Mouse (Mus musculus): ENCODE data around the gene Asna1. TPM values are rescaled to one million over a fixed set of nuclear protein-coding genes. Genes with fewer than 3 reads are reported as not detected.
A peak's percentile ranks its signal among the peaks of the same experiment; 100 is the strongest.

Gene Asna1
- polyA plus RNA-seq, 1 experiment from 2014 or later = 131 TPM

- ATAC-seq (ENCODE audit: insufficient number of reproducible peaks, low FRiP score, low TSS enrichment, low read depth) (peak; percentile 50), DNase-seq (ENCODE audit: low spot score) (peak; percentile 62)
- Histone ChIP-seq H3K4me2 (ENCODE audit: low read depth, severe bottlenecking) (peak overlapping the region; percentile 55), H3K27me3 (ENCODE audit: control insufficient read depth, insufficient read depth, low read length) (peaks cover 11% of the 10 kb centered on the region), H3K4me1 (ENCODE audit: control insufficient read depth, insufficient read depth, low read length) (peaks cover 10% of the 10 kb centered on the region), H3K4me3 (ENCODE audit: low read depth, low read length) (peak overlapping the region; percentile 32), H3K36me3 (ENCODE audit: control insufficient read depth, insufficient read depth, low read length) (no peaks in the 10 kb centered on the region), H3K27ac (replicated peaks; ENCODE audit: low read depth, low read length) (no peak overlapping the region), H3K9me3 (ENCODE audit: control insufficient read depth, low read length) (no peaks in the 10 kb centered on the region), H3K9ac (ENCODE audit: low read length) (peak overlapping the region; percentile 53)
- WGBS = 2% methylated on average over 15 of the region's 15 CpGs
These were observed 34.2 kb downstream of the Asna1 start for GRCm38 (mm10) chr8:84990836-84991235.

- peak within 1 kb of the TSS; percentile 61 for H3K9ac ChIP-seq (ENCODE audit: low read length)
- under 1% methylated on average over 26 of the region's 28 CpGs for WGBS
- DNase-seq (ENCODE audit: low spot score) (peak; percentile 98), ATAC-seq (ENCODE audit: insufficient number of reproducible peaks, low FRiP score, low TSS enrichment, low read depth) (peak; percentile 91)
- no peaks in the 10 kb centered on the region for H3K9me3 ChIP-seq (ENCODE audit: control insufficient read depth, low read length)
- H3K4me2 ChIP-seq (ENCODE audit: low read depth, severe bottlenecking) = peak within 1 kb of the TSS; percentile 55
- no peaks in the 10 kb centered on the region for H3K36me3 ChIP-seq (ENCODE audit: control insufficient read depth, insufficient read depth, low read length)
- H3K27me3 ChIP-seq (ENCODE audit: control insufficient read depth, insufficient read depth, low read length) = peaks cover 7% of the 10 kb centered on the region
- peaks cover 13% of the 10 kb centered on the region for H3K4me1 ChIP-seq (ENCODE audit: control insufficient read depth, insufficient read depth, low read length)
- H3K4me3 ChIP-seq (ENCODE audit: low read depth, low read length) = peak within 1 kb of the TSS; percentile 32
- H3K27ac ChIP-seq (replicated peaks; ENCODE audit: low read depth, low read length) = 0 out of 2 replicates have a peak within 1 kb of the TSS, but pooled peaks have one; percentile 23
These were observed 34.7 kb downstream of the Asna1 start, which contains the start of gene Hook2 for GRCm38 (mm10) chr8:84990349-84990748. Hook2 (plus strand) TSS chr8:84990603.

GRCm38 (mm10) chr8:84989810-84990209 lies 35.3 kb downstream of the Asna1 start:
- Histone ChIP-seq H3K36me3 (ENCODE audit: control insufficient read depth, insufficient read depth, low read length) (no peaks in the 10 kb centered on the region), H3K4me2 (ENCODE audit: low read depth, severe bottlenecking) (peak overlapping the region; percentile 55), H3K27ac (replicated peaks; ENCODE audit: low read depth, low read length) (0 out of 2 replicates have a peak overlapping the region, but pooled peaks have one; percentile 23), H3K27me3 (ENCODE audit: control insufficient read depth, insufficient read depth, low read length) (peaks cover 2% of the 10 kb centered on the region; the same call in 1 of the 2 replicates), H3K4me3 (ENCODE audit: low read depth, low read length) (peak overlapping the region; percentile 32), H3K9ac (ENCODE audit: low read length) (peak overlapping the region; percentile 61), H3K9me3 (ENCODE audit: control insufficient read depth, low read length) (no peaks in the 10 kb centered on the region), H3K4me1 (ENCODE audit: control insufficient read depth, insufficient read depth, low read length) (peaks cover 16% of the 10 kb centered on the region)
- DNase-seq (ENCODE audit: low spot score) (peak; percentile 95), ATAC-seq (ENCODE audit: insufficient number of reproducible peaks, low FRiP score, low TSS enrichment, low read depth) (peak; percentile 29)
- under 1% methylated on average over 15 of the region's 15 CpGs for WGBS

- DNase-seq (ENCODE audit: low spot score) (peak; percentile 55), ATAC-seq (ENCODE audit: insufficient number of reproducible peaks, low FRiP score, low TSS enrichment, low read depth) (no peak)
- no peak overlapping the region for H3K9ac ChIP-seq (ENCODE audit: low read length)
- no peaks in the 10 kb centered on the region for H3K9me3 ChIP-seq (ENCODE audit: control insufficient read depth, low read length)
- H3K4me2 ChIP-seq (ENCODE audit: low read depth, severe bottlenecking) = peak overlapping the region; percentile 25
- 9% methylated on average over 15 of the region's 15 CpGs for WGBS
- no peaks in the 10 kb centered on the region for H3K27me3 ChIP-seq (ENCODE audit: control insufficient read depth, insufficient read depth, low read length)
- H3K4me3 ChIP-seq (ENCODE audit: low read depth, low read length) = no peak overlapping the region
- no peak overlapping the region for H3K27ac ChIP-seq (replicated peaks; ENCODE audit: low read depth, low read length)
- H3K36me3 ChIP-seq (ENCODE audit: control insufficient read depth, insufficient read depth, low read length) = no peaks in the 10 kb centered on the region
- H3K4me1 ChIP-seq (ENCODE audit: control insufficient read depth, insufficient read depth, low read length) = peaks cover 21% of the 10 kb centered on the region
These were observed 35.8 kb downstream of the Asna1 start for GRCm38 (mm10) chr8:84989311-84989731.

GRCm38 (mm10) chr8:84987903-84988302 lies 37.2 kb downstream of the Asna1 start:
- 61% methylated on average over 2 of the region's 2 CpGs for WGBS
- Histone ChIP-seq H3K4me1 (ENCODE audit: control insufficient read depth, insufficient read depth, low read length) (peaks cover 25% of the 10 kb centered on the region), H3K9ac (ENCODE audit: low read length) (no peak overlapping the region), H3K27me3 (ENCODE audit: control insufficient read depth, insufficient read depth, low read length) (no peaks in the 10 kb centered on the region), H3K27ac (replicated peaks; ENCODE audit: low read depth, low read length) (no peak overlapping the region), H3K4me2 (ENCODE audit: low read depth, severe bottlenecking) (no peak overlapping the region), H3K36me3 (ENCODE audit: control insufficient read depth, insufficient read depth, low read length) (no peaks in the 10 kb centered on the region), H3K9me3 (ENCODE audit: control insufficient read depth, low read length) (no peaks in the 10 kb centered on the region), H3K4me3 (ENCODE audit: low read depth, low read length) (no peak overlapping the region)
- no peak for DNase-seq (ENCODE audit: low spot score)
- ATAC-seq (ENCODE audit: insufficient number of reproducible peaks, low FRiP score, low TSS enrichment, low read depth) = no peak

GRCm38 (mm10) chr8:84987388-84987787 lies 37.7 kb downstream of the Asna1 start:
- no peaks in the 10 kb centered on the region for H3K36me3 ChIP-seq (ENCODE audit: control insufficient read depth, insufficient read depth, low read length)
- H3K9ac ChIP-seq (ENCODE audit: low read length) = no peak overlapping the region
- no peak for DNase-seq (ENCODE audit: low spot score)
- no peak overlapping the region for H3K4me3 ChIP-seq (ENCODE audit: low read depth, low read length)
- no peak overlapping the region for H3K4me2 ChIP-seq (ENCODE audit: low read depth, severe bottlenecking)
- H3K4me1 ChIP-seq (ENCODE audit: control insufficient read depth, insufficient read depth, low read length) = peaks cover 25% of the 10 kb centered on the region
- no peaks in the 10 kb centered on the region for H3K27me3 ChIP-seq (ENCODE audit: control insufficient read depth, insufficient read depth, low read length)
- no peak for ATAC-seq (ENCODE audit: insufficient number of reproducible peaks, low FRiP score, low TSS enrichment, low read depth)
- no peak overlapping the region for H3K27ac ChIP-seq (replicated peaks; ENCODE audit: low read depth, low read length)
- WGBS = 77% methylated on average over 5 of the region's 5 CpGs
- H3K9me3 ChIP-seq (ENCODE audit: control insufficient read depth, low read length) = no peaks in the 10 kb centered on the region

GRCm38 (mm10) chr8:84986379-84986945 lies 38.6 kb downstream of the Asna1 start:
- ATAC-seq (ENCODE audit: insufficient number of reproducible peaks, low FRiP score, low TSS enrichment, low read depth) = no peak
- 37% methylated on average over 8 of the region's 8 CpGs for WGBS
- no peak overlapping the region for H3K27ac ChIP-seq (replicated peaks; ENCODE audit: low read depth, low read length)
- H3K9me3 ChIP-seq (ENCODE audit: control insufficient read depth, low read length) = no peaks in the 10 kb centered on the region
- no peak overlapping the region for H3K9ac ChIP-seq (ENCODE audit: low read length)
- peak overlapping the region; percentile 97 for H3K4me2 ChIP-seq (ENCODE audit: low read depth, severe bottlenecking)
- no peaks in the 10 kb centered on the region for H3K27me3 ChIP-seq (ENCODE audit: control insufficient read depth, insufficient read depth, low read length)
- H3K4me1 ChIP-seq (ENCODE audit: control insufficient read depth, insufficient read depth, low read length) = peaks cover 25% of the 10 kb centered on the region
- no peaks in the 10 kb centered on the region for H3K36me3 ChIP-seq (ENCODE audit: control insufficient read depth, insufficient read depth, low read length)
- H3K4me3 ChIP-seq (ENCODE audit: low read depth, low read length) = no peak overlapping the region
- no peak for DNase-seq (ENCODE audit: low spot score)

GRCm38 (mm10) chr8:84985684-84986378 lies 39.2 kb downstream of the Asna1 start:
- Histone ChIP-seq H3K4me2 (ENCODE audit: low read depth, severe bottlenecking) (peak overlapping the region; percentile 97), H3K9ac (ENCODE audit: low read length) (peak overlapping the region; percentile 64), H3K27me3 (ENCODE audit: control insufficient read depth, insufficient read depth, low read length) (no peaks in the 10 kb centered on the region), H3K4me1 (ENCODE audit: control insufficient read depth, insufficient read depth, low read length) (peaks cover 28% of the 10 kb centered on the region), H3K27ac (replicated peaks; ENCODE audit: low read depth, low read length) (0 out of 2 replicates have a peak overlapping the region, but pooled peaks have one; percentile 23), H3K9me3 (ENCODE audit: control insufficient read depth, low read length) (no peaks in the 10 kb centered on the region), H3K4me3 (ENCODE audit: low read depth, low read length) (peak overlapping the region; percentile 39), H3K36me3 (ENCODE audit: control insufficient read depth, insufficient read depth, low read length) (no peaks in the 10 kb centered on the region)
- WGBS = under 1% methylated on average over 52 of the region's 53 CpGs
- DNase-seq (ENCODE audit: low spot score) = peak; percentile 84
- peak; percentile 14; the same call in 1 of the 2 replicates for ATAC-seq (ENCODE audit: insufficient number of reproducible peaks, low FRiP score, low TSS enrichment, low read depth)

All from limb, embryonic 11.5 days (tissue).